9 mouse cellular contexts compared by ENCODE assay signal in genomic region chr4:127005113-127005936, GRCm38 (mm10). TPM values are rescaled to one million over a fixed set of nuclear protein-coding genes. Genes with fewer than 3 reads are reported as not detected.
DNase-seq lines count a peak whose midpoint lies in the region; ATAC-seq and TF ChIP-seq lines count a peak whose summit lies in the region.
"Had no signal": no experiment of that assay in that cellular context is flagged by ENCODE, and none has a peak within 500 bp of the region (broad histone marks: within the 10 kb centered on the region; RNA-seq: fewer than 3 reads in every experiment).

No protein-coding gene starts in this region.

- peak overlapping the region; percentile 66 for H3K4me2 ChIP-seq in heart, embryonic 11.5 days
- peak overlapping the region; percentile 56 for H3K4me2 ChIP-seq in kidney, postnatal 0 days (ENCODE audit: low read length)
- H3K4me2 ChIP-seq in liver, embryonic 12.5 days = peak overlapping the region; percentile 60
- H3K4me2 ChIP-seq in neural tube, embryonic 15.5 days = peak overlapping the region; percentile 62

- TF ChIP-seq CTCF in heart, adult 2 months (IDR thresholded peaks at IDR 0.05) = no peak
- no peak for TF ChIP-seq CTCF in kidney, postnatal 0 days (IDR thresholded peaks at IDR 0.05; ENCODE audit: low read depth)

- no peak overlapping the region; the same call in 1 of the 2 replicates for H3K4me3 ChIP-seq in heart, adult 2 months
- peak overlapping the region; percentile 40 for H3K4me3 ChIP-seq in heart, embryonic 11.5 days (ENCODE audit: low read depth, low read length)
- H3K4me3 ChIP-seq in kidney, postnatal 0 days (replicated peaks; ENCODE audit: low read depth, low read length) = peak overlapping the region; percentile 18
- peak overlapping the region; percentile 26 for H3K4me3 ChIP-seq in liver, embryonic 12.5 days
- peak overlapping the region; percentile 35 for H3K4me3 ChIP-seq in neural tube, embryonic 15.5 days (replicated peaks)

- no peak for TF ChIP-seq POLR2A in heart, adult 2 months (IDR thresholded peaks at IDR 0.05; ENCODE audit: insufficient read depth, low read depth, low read length)

- no peak for ATAC-seq in heart, embryonic 11.5 days (replicated peaks; ENCODE audit: insufficient number of reproducible peaks, low FRiP score, low TSS enrichment)
- ATAC-seq in kidney, postnatal 0 days (replicated peaks; ENCODE audit: low FRiP score, low read depth) = no peak
- ATAC-seq in liver, embryonic 12.5 days = no peak
- peak; percentile 90 for ATAC-seq in neural tube, embryonic 15.5 days (ENCODE audit: low FRiP score)

- no peaks in the 10 kb centered on the region for H3K4me1 ChIP-seq in heart, adult 2 months (ENCODE audit: control insufficient read depth, insufficient read depth, low read length)
- no peaks in the 10 kb centered on the region for H3K4me1 ChIP-seq in heart, embryonic 11.5 days (ENCODE audit: control insufficient read depth, insufficient read depth, low read length)
- 0 out of 2 replicates have a peak, but pooled peaks cover 3% of the 10 kb centered on the region for H3K4me1 ChIP-seq in kidney, postnatal 0 days (replicated peaks; ENCODE audit: insufficient read depth, low read length)
- H3K4me1 ChIP-seq in liver, embryonic 12.5 days = peaks cover 12% of the 10 kb centered on the region
- peaks cover 28% of the 10 kb centered on the region for H3K4me1 ChIP-seq in neural tube, embryonic 15.5 days

- no peak overlapping the region for H3K27ac ChIP-seq in heart, adult 2 months
- no peak overlapping the region for H3K27ac ChIP-seq in heart, embryonic 11.5 days (ENCODE audit: low read depth, low read length)
- H3K27ac ChIP-seq in kidney, postnatal 0 days = no peak overlapping the region
- H3K27ac ChIP-seq in liver, embryonic 12.5 days = no peak overlapping the region
- H3K27ac ChIP-seq in neural tube, embryonic 15.5 days (replicated peaks) = peak overlapping the region; percentile 83

- H3K27me3 ChIP-seq in heart, adult 2 months (ENCODE audit: control insufficient read depth, insufficient read depth, low read length) = no peaks in the 10 kb centered on the region
- no peaks in the 10 kb centered on the region for H3K27me3 ChIP-seq in heart, embryonic 11.5 days (ENCODE audit: control insufficient read depth, insufficient read depth, low read length)
- no peaks in the 10 kb centered on the region for H3K27me3 ChIP-seq in kidney, postnatal 0 days (ENCODE audit: insufficient read depth, low read length)
- H3K27me3 ChIP-seq in liver, embryonic 12.5 days (replicated peaks) = peaks cover 7% of the 10 kb centered on the region
- no peaks in the 10 kb centered on the region for H3K27me3 ChIP-seq in neural tube, embryonic 15.5 days (replicated peaks)
- H3K27me3 ChIP-seq: CH12.LX had no signal

- peak; percentile 18 to 31 for DNase-seq in heart, adult 2 months
- no peak for DNase-seq in heart, postnatal 25 days (ENCODE audit: low spot score)
- peak; percentile 81 for DNase-seq in embryo, embryonic 10 days (ENCODE audit: low spot score)
- DNase-seq in kidney, postnatal 0 days (ENCODE audit: low spot score) = peak; percentile 71
- DNase-seq in spleen, postnatal 36 days (ENCODE audit: low spot score in 2 of 2) = no peak

- H3K9ac ChIP-seq in heart, adult 2 months (ENCODE audit: low read depth, low read length) = no peak overlapping the region
- H3K9ac ChIP-seq in heart, embryonic 11.5 days (ENCODE audit: low read depth, low read length) = peak overlapping the region; percentile 44
- peak overlapping the region; percentile 32; the same call in 1 of the 2 replicates for H3K9ac ChIP-seq in kidney, postnatal 0 days (ENCODE audit: low read depth, low read length)
- H3K9ac ChIP-seq in liver, embryonic 12.5 days = peak overlapping the region; percentile 18; the same call in 1 of the 2 replicates
- peak overlapping the region; percentile 48 for H3K9ac ChIP-seq in neural tube, embryonic 15.5 days (replicated peaks)

- intact Hi-C loops in heart, adult 2 months (cut with DNase I) = no loop called here
- intact Hi-C loops in heart, postnatal 25 days (cut with DNase I) = no loop called here

- no peaks in the 10 kb centered on the region for H3K36me3 ChIP-seq in heart, adult 2 months (ENCODE audit: control insufficient read depth, insufficient read depth, low read length)
- H3K36me3 ChIP-seq in heart, embryonic 11.5 days (ENCODE audit: control insufficient read depth, insufficient read depth, low read length) = no peaks in the 10 kb centered on the region
- no peaks in the 10 kb centered on the region for H3K36me3 ChIP-seq in kidney, postnatal 0 days (ENCODE audit: insufficient read depth, low read length)
- no peaks in the 10 kb centered on the region for H3K36me3 ChIP-seq in liver, embryonic 12.5 days
- no peaks in the 10 kb centered on the region for H3K36me3 ChIP-seq in neural tube, embryonic 15.5 days

- H3K9me3 ChIP-seq in heart, embryonic 11.5 days (replicated peaks; ENCODE audit: control insufficient read depth, low read length) = no peaks in the 10 kb centered on the region
- no peaks in the 10 kb centered on the region for H3K9me3 ChIP-seq in kidney, postnatal 0 days (replicated peaks; ENCODE audit: low read length)
- no peaks in the 10 kb centered on the region for H3K9me3 ChIP-seq in liver, embryonic 12.5 days (replicated peaks)
- H3K9me3 ChIP-seq in neural tube, embryonic 15.5 days (replicated peaks) = no peaks in the 10 kb centered on the region

- H3K79me2 ChIP-seq in heart, adult 2 months (replicated peaks; ENCODE audit: control insufficient read depth, insufficient read depth, low read length) = no peaks in the 10 kb centered on the region

- no peak for TF ChIP-seq EP300 in heart, adult 2 months (IDR thresholded peaks at IDR 0.05; ENCODE audit: insufficient read depth, low read depth, low read length)

- 26% methylated on average over 25 of the region's 25 CpGs for WGBS in heart, adult 2 months
- WGBS in heart, embryonic 11.5 days (ENCODE audit: insufficient replicate concordance) = 18% methylated on average over 25 of the region's 25 CpGs
- WGBS in kidney, postnatal 0 days = 18% methylated on average over 25 of the region's 25 CpGs
- WGBS in liver, embryonic 12.5 days (ENCODE audit: insufficient replicate concordance) = 23% methylated on average over 25 of the region's 25 CpGs
- WGBS in neural tube, embryonic 15.5 days = 13% methylated on average over 25 of the region's 25 CpGs

RNA-seq across cellular contexts. Expression of gene Sfpq, which starts 15.8 kb away (rescaled TPM):
- 10 to 100 TPM; 72.2 to 75.5 TPM for total RNA-seq in heart, adult 2 months (2021)
- 16.7 and 32.7 TPM in 2 replicates for polyA plus RNA-seq in heart, adult 2 months (2012; rRNA removed)
- total RNA-seq in heart, postnatal 25 days (2021) = 10 to 100 TPM; 81.5 to 86.2 TPM
- polyA plus RNA-seq in heart, embryonic 11.5 days (2014; fragmentation: Nextera tagmentation; extraction: Ambion mirVana) = 58.6 and 78.9 TPM in 2 replicates
- 89.6 and 98.1 TPM in 2 replicates for polyA plus RNA-seq in kidney, postnatal 0 days (2015; fragmentation: Nextera tagmentation; extraction: Ambion mirVana)
- 87.6 and 87.8 TPM in 2 replicates for polyA plus RNA-seq in liver, embryonic 12.5 days (2016; fragmentation: Nextera tagmentation; extraction: Ambion mirVana)
- polyA plus RNA-seq in neural tube, embryonic 15.5 days (2015; fragmentation: Nextera tagmentation; extraction: Ambion mirVana) = 67.3 and 67.6 TPM in 2 replicates

RNA-seq across cellular contexts. Expression of gene Zmym4, which starts 37.4 kb away (rescaled TPM):
- 10 to 100 TPM; 20.2 to 22.6 TPM for total RNA-seq in heart, adult 2 months (2021)
- polyA plus RNA-seq in heart, adult 2 months (2012; rRNA removed) = 3.5 and 7.3 TPM in 2 replicates
- total RNA-seq in heart, postnatal 25 days (2021) = 10 to 100 TPM; 16.4 to 21.5 TPM
- 16.1 and 17.9 TPM in 2 replicates for polyA plus RNA-seq in heart, embryonic 11.5 days (2014; fragmentation: Nextera tagmentation; extraction: Ambion mirVana)
- polyA plus RNA-seq in kidney, postnatal 0 days (2015; fragmentation: Nextera tagmentation; extraction: Ambion mirVana) = 14.8 and 17.3 TPM in 2 replicates
- 8.1 and 8.8 TPM in 2 replicates for polyA plus RNA-seq in liver, embryonic 12.5 days (2016; fragmentation: Nextera tagmentation; extraction: Ambion mirVana)
- 22.6 and 24.9 TPM in 2 replicates for polyA plus RNA-seq in neural tube, embryonic 15.5 days (2015; fragmentation: Nextera tagmentation; extraction: Ambion mirVana)

RNA-seq across cellular contexts. Expression of gene Zmym1, which starts 55.6 kb away (rescaled TPM):
- total RNA-seq in heart, adult 2 months (2021) = 1 to 10 TPM; 4.1 to 5.6 TPM
- 2.4 and 2.7 TPM in 2 replicates for polyA plus RNA-seq in heart, adult 2 months (2012; rRNA removed)
- 1 to 10 TPM; 6.1 to 7.0 TPM for total RNA-seq in heart, postnatal 25 days (2021)
- polyA plus RNA-seq in heart, embryonic 11.5 days (2014; fragmentation: Nextera tagmentation; extraction: Ambion mirVana) = 16.9 and 18.2 TPM in 2 replicates
- 11.8 and 12.6 TPM in 2 replicates for polyA plus RNA-seq in kidney, postnatal 0 days (2015; fragmentation: Nextera tagmentation; extraction: Ambion mirVana)
- 13.7 and 15.2 TPM in 2 replicates for polyA plus RNA-seq in liver, embryonic 12.5 days (2016; fragmentation: Nextera tagmentation; extraction: Ambion mirVana)
- polyA plus RNA-seq in neural tube, embryonic 15.5 days (2015; fragmentation: Nextera tagmentation; extraction: Ambion mirVana) = 24.6 and 25.6 TPM in 2 replicates

Comparison
In these comparisons a context has a peak if more than half of its experiments do, and no peak if none do; other contexts are left out.
1. DNase-seq: peak in heart, adult 2 months (2 of 2), embryo, embryonic 10 days (single experiment) and kidney, postnatal 0 days (single experiment); none in heart, postnatal 25 days (single experiment) and spleen, postnatal 36 days (0 of 2).
2. Peak in every context shown above with its lines, with median percentiles within 50 percentile points of each other: H3K4me2 ChIP-seq.